Mouse (Mus musculus): ENCODE data around the gene Vmn1r220.
"Not testable (repeated sequence)": the region's sequence is repeated elsewhere in the genome, so short reads cannot be mapped to it uniquely, and the experiment has no call there.

GRCm38 (mm10) chr13:23166471-23166870, 21.3 kb downstream of the Vmn1r220 start:
- TF ChIP-seq POLR2AphosphoS5 (IDR thresholded peaks at IDR 0.05; ENCODE audit: insufficient replicate concordance, low read depth, low read length); CTCF (IDR thresholded peaks at IDR 0.05; ENCODE audit: low read depth, low read length); TAL1 (conservative IDR thresholded peaks at IDR 0.05; ENCODE audit: low read depth, low read length); GATA1 (IDR thresholded peaks at IDR 0.05; ENCODE audit: borderline replicate concordance, low read length); GATA2 (IDR thresholded peaks at IDR 0.05; ENCODE audit: borderline replicate concordance, low read depth, low read length): not testable (repeated sequence)

Measured in G1E (cell line).